Mouse (Mus musculus) C2C12 (cell line): Measurements from ENCODE around the gene Sec22b.

ENCODE experiments used
- CTCF ChIP-seq: IDR thresholded peaks from one replicate; pipeline ENCODE4 v1.5.1; 2011; ENCODE audit not compliant: control insufficient read depth, insufficient read depth, insufficient read length
- MAX ChIP-seq: IDR thresholded peaks from one replicate; pipeline ENCODE4 v1.6.1; 2011; ENCODE audit warnings: mild to moderate bottlenecking, control low read depth
- MYOD1 ChIP-seq: IDR thresholded peaks from one replicate; pipeline ENCODE4 v1.6.1; 2011; ENCODE audit warnings: low read depth; ENCODE audit not compliant: control insufficient read depth, insufficient read length

DNA sequence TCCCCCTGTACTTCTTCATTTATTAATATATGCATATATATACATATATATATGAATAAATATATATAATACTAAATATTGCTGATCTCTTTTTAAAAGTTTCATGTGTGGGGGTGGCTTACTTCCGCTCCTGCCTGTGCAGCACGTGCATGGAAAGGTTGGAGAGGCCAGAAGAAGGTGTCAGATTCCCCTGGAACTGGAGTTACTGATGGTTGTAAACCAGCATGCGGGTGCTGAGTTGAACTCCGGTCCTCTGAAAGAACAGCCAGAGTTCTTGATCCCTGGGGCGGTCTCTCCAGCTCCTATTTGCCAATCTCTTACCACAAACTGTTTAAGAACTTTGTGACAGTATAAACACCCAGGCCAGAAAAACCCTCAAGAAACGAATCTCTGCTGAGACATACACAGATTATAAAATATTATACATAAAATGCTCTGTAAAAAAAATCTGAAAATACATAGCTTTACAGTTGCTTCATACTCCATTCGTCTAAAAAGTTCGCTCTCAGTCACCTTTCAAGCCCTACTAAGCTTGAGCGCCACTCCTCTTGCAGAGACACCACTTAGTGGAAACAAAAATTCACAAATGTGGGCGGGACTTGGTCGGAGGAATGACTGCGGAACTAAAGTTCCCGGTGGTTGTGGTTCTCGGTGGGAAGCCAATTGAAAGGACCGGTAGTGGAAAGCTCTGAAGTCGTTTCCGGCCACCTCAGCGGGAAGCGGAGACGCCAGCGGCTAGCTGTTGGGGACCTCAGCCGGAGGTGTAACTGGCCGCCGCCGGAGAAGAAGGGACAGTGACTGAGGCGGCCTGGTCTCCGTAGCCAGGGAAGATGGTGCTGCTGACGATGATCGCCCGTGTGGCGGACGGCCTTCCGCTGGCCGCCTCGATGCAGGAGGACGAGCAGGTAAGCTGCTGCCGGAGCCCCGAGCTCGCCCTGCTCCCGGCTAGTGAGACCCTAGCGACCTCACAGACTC is at the start of gene Sec22b:
- TF ChIP-seq CTCF (no peak), MAX (no peak), MYOD1 (no peak)
